Comparison of ENCODE assay signal across 8 mouse cellular contexts in the genomic region with DNA sequence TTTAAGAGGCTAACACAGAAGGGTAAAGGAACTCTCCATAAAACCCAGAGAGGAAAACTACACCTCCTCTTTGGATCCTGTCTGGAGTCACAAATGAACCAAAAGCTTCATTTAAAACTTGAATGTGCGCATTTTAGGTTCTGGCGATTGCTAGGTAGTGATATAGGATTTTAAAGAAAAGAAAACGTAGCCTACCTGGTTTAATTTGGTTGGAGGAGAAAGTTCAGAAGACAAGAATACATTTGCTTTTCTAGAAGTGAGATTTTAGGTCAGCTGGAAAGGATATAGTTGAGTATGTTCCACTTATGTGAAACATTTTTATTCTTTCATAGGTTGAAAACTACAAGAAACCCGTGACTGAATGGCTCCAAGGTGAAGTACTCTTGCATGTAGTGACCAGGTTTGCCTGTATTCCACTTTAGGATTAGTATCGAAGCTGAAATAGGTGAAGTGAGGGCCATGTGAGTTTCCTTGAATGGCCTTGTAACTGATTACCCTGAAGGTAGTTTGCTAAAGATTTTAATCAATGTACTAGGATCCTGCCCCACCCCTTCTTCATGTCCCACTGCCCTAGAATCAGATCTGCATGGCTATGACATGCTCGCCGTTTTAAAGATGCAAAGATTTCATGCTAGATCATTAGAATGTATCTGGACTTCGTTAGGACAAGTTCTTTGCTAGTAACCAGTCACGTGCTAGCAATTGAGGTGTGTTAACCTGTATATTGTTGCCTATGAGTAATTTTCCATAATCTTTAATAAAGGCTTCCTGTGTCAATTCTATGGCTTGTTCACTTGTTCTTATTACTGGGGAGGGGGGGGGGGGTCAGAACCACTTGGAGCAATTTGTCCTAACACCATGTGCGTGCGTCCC. TPM values are rescaled to one million over a fixed set of nuclear protein-coding genes. Genes with fewer than 3 reads are reported as not detected.
DNase-seq lines count a peak whose midpoint lies in the region; ATAC-seq and TF ChIP-seq lines count a peak whose summit lies in the region.

No protein-coding gene starts in this region.

- H3K4me1 ChIP-seq in erythroblast, embryonic 14.5 days (ENCODE audit: control insufficient read depth), result peaks cover 28% of the 10 kb centered on the region
- no peaks in the 10 kb centered on the region for H3K4me1 ChIP-seq in thymus, adult 2 months (replicated peaks; ENCODE audit: control insufficient read depth, insufficient read depth, low read length)
- H3K4me1 ChIP-seq in liver, embryonic 12.5 days, result peaks cover 25% of the 10 kb centered on the region

- no peaks in the 10 kb centered on the region for H3K27me3 ChIP-seq in erythroblast, embryonic 14.5 days (ENCODE audit: control insufficient read depth)
- H3K27me3 ChIP-seq in thymus, adult 2 months (ENCODE audit: control insufficient read depth, insufficient read depth, low read length), result no peaks in the 10 kb centered on the region
- H3K27me3 ChIP-seq in liver, embryonic 12.5 days (replicated peaks), result no peaks in the 10 kb centered on the region

- DNase-seq in thymus, adult 2 months, result no peak
- no peak for DNase-seq in thymus, postnatal 0 days (ENCODE audit: low spot score)
- no peak for DNase-seq in T-cell, adult 2 months (ENCODE audit: low spot score)
- no peak for DNase-seq in gastrocnemius, postnatal 36 days
- DNase-seq in embryo, embryonic 11 days, result no peak

- no peak for ATAC-seq in erythroblast, adult 5-6 weeks (replicated peaks; ENCODE audit: low FRiP score, poor library complexity, severe bottlenecking)
- ATAC-seq in liver, embryonic 12.5 days, result no peak

- H3K36me3 ChIP-seq in erythroblast, embryonic 14.5 days (ENCODE audit: control insufficient read depth), result peaks cover 24% of the 10 kb centered on the region
- no peaks in the 10 kb centered on the region for H3K36me3 ChIP-seq in thymus, adult 2 months (ENCODE audit: control insufficient read depth, insufficient read depth, low read length)
- peaks cover 27% of the 10 kb centered on the region for H3K36me3 ChIP-seq in liver, embryonic 12.5 days

- peak overlapping the region; percentile 86 for H3K4me2 ChIP-seq in liver, embryonic 12.5 days

- H3K9ac ChIP-seq in liver, embryonic 12.5 days, result peak overlapping the region; percentile 92

- no peak for TF ChIP-seq CTCF in thymus, adult 2 months (IDR thresholded peaks at IDR 0.05; ENCODE audit: borderline replicate concordance, control insufficient read depth, extremely low read depth, insufficient read depth, low read length, poor library complexity)

- 35% methylated on average over 11 of the region's 11 CpGs for WGBS in thymus, adult 2 months
- WGBS in liver, embryonic 12.5 days (ENCODE audit: insufficient replicate concordance), result 10% methylated on average over 11 of the region's 11 CpGs

- intact Hi-C loops in gastrocnemius, postnatal 36 days (cut with DNase I), result loop anchor here (2.0 to 5.0 kb wide), 3 partner anchors 25 to 184 kb away; partner anchors contain the start of genes Rasl11b and Usp46

- 0 out of 2 replicates have a peak, but pooled peaks cover 2% of the 10 kb centered on the region for H3K9me3 ChIP-seq in erythroblast, embryonic 14.5 days (ENCODE audit: control insufficient read depth, low read length)
- no peaks in the 10 kb centered on the region for H3K9me3 ChIP-seq in liver, embryonic 12.5 days (replicated peaks)

- H3K27ac ChIP-seq in thymus, adult 2 months (ENCODE audit: control insufficient read depth, insufficient read depth, low read length), result no peak overlapping the region
- H3K27ac ChIP-seq in liver, embryonic 12.5 days, result peak overlapping the region; percentile 84

- peak overlapping the region; percentile 94 for H3K4me3 ChIP-seq in erythroblast, embryonic 14.5 days (replicated peaks)
- peak overlapping the region; percentile 86 for H3K4me3 ChIP-seq in thymus, adult 2 months (ENCODE audit: control insufficient read depth, insufficient read depth, low read length)
- H3K4me3 ChIP-seq in liver, embryonic 12.5 days, result peak overlapping the region; percentile 86

- TF ChIP-seq POLR2A in thymus, adult 2 months (IDR thresholded peaks at IDR 0.05; ENCODE audit: control insufficient read depth, extremely low read depth, insufficient read depth, low read length, poor library complexity), result no peak

RNA-seq across cellular contexts. Expression of gene Usp46, which starts 25.6 kb away (rescaled TPM):
- 0.18 and 0.36 TPM in 2 replicates for polyA plus RNA-seq in erythroblast, embryonic 14.5 days (2012)
- total RNA-seq in erythroblast, adult 5-6 weeks (2015; ENCODE audit: low replicate concordance), result 91.5 and 96.6 TPM in 2 replicates
- 81.3 and 85.3 TPM in 2 replicates for total RNA-seq in erythroblast, adult 5-6 weeks (2017; ENCODE audit: low replicate concordance)
- polyA plus RNA-seq in thymus, adult 2 months (2012; rRNA removed), result 1.1 and 2.2 TPM in 2 replicates
- 3.9 and 4.5 TPM in 2 replicates for polyA plus RNA-seq in thymus, postnatal 0 days (2015; fragmentation: Nextera tagmentation; extraction: Ambion mirVana)
- 29.5 and 31.8 TPM in 2 replicates for polyA plus RNA-seq in liver, embryonic 12.5 days (2016; fragmentation: Nextera tagmentation; extraction: Ambion mirVana)
- 10 to 100 TPM in 1 of 2 experiments, 1 to 10 TPM in 1; 8.2 to 13.0 TPM for total RNA-seq in gastrocnemius, postnatal 36 days (2021)
